Mouse (Mus musculus) gastrocnemius, postnatal 36 days (tissue): ENCODE data around the gene Sec31a. TPM values are rescaled to one million over a fixed set of nuclear protein-coding genes. Genes with fewer than 3 reads are reported as not detected.

ENCODE experiments used
- DNase-seq, 2 experiments: peaks; one replicate each; pipeline ENCODE4 v3.0.0; 2022
- intact Hi-C: fragments of 180-260 bp; cut with DNase I; formaldehyde crosslinking; loops from one replicate; pipeline ENCODE4 v1.15.1; 2025
- total RNA-seq, 2 experiments: library from RNA; stranded (reverse); gene quantifications; 2 replicates each; pipeline ENCODE4 v1.2.3; 2021

The Sec31a gene
- total RNA-seq, 2 experiments from 2014 or later: 50.8 to 59.9 TPM

DNA sequence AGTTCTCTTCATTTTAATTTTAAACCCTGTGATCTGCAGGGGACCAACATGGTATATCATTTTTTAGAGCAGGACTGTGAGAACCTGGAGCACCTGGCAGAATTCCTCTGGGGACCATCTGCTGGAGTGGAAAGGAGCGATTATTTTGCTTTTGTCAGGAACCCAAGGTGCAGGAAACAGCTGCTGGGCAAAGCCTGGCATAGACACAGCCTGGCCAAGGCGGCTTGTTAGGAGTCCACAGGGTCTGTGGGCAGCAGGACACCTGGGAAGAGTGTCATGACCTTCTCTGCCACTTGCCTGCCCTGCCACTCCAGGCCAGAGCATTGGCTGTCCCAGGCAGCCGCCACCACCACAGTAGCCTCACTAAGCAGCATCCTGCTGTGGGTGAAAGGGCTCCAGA is 100.4 kb downstream of the Sec31a start:
- intact Hi-C loops: no loop called here
- no peak for DNase-seq

DNA sequence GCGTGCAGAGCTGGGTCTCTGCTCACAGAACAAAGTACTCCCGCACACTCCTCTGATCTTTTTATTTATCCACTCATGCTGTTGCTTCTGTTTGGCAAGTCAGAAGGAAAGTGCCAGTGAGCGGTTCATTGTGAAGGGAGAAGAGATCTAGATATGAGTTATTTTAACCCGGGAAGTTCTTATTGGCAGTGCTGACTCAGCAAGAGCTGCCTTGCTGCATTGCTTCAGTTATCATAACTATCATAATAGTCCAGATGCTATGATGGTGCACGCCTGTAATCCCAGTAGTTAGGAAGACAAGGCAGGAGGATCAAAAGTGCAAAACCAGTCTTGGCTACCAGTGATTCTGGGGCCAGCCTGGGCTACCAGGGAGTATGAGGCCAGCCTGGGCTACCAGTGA is 103.6 kb downstream of the Sec31a start:
- DNase-seq: no peak
- intact Hi-C loops: no loop called here

Other genes starting within 250 kb of the Sec31a start
- 1 to 10 TPM; 4.4 to 4.7 TPM for gene Lin54, start 84.4 kb upstream of the Sec31a start, total RNA-seq
- 100 to 1,000 TPM in 1 of 2 experiments, 10 to 100 TPM in 1; 87.1 to 102 TPM for gene Cops4, start 102.1 kb upstream of the Sec31a start, total RNA-seq
- gene Plac8, start 156.0 kb upstream of the Sec31a start, total RNA-seq: not detected